Mouse (Mus musculus): ENCODE results near the gene Clrn2. TPM values are rescaled to one million over a fixed set of nuclear protein-coding genes. Genes with fewer than 3 reads are reported as not detected.

Clrn2 gene
- not detected for total RNA-seq (2023)

GRCm38 (mm10) chr5:45453451-45453850, at the start of gene Clrn2:
Gene Clrn2, plus strand, starts transcription at chr5:45453751.

DNA sequence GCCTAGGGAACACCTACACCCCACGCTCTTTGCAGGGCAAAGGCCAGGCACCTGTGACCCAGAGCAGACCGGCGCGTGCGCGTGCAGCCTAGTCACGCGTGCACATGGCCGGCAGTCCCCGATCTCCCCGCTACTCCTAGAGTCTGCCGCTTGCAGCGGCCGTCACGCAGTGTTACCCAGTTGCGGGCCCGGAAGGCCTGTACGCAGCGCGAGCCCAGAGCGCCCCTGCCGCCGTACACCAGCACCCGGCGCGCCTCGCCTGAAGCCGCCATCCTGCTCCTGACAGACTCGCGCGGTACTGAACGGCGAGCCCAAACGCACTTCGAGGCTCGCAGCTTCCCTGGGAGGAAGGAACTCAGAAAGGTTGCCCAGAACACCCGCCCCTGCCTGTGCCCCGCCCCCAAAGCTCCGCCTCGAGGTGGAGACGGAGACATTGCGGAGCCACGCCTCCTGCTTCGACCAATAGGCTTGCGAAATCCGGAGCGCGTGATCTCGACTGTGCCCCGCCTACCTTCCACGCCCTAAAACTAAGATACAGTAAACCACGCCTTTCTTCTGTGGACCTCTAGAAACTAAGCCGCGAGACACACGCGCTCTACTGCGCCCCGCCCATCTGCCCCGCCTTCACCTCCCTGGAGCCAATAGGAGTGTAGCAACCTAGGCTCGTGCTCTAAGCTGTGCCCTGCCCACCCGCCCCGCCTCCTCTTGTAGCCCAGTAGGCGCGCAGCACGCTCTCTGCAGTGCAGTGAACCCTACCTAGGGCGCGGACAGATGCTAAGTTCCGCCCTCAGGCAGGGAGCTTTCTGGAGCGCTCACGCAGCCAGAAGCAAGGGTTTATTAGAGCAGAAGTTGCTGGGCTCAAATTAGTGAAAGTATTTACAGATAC, 3.5 kb upstream of the Clrn2 start, which contains the start of gene Qdpr:
TSS of gene Qdpr (minus strand) at position 406 of the 886 bp plus-strand sequence.

DNA sequence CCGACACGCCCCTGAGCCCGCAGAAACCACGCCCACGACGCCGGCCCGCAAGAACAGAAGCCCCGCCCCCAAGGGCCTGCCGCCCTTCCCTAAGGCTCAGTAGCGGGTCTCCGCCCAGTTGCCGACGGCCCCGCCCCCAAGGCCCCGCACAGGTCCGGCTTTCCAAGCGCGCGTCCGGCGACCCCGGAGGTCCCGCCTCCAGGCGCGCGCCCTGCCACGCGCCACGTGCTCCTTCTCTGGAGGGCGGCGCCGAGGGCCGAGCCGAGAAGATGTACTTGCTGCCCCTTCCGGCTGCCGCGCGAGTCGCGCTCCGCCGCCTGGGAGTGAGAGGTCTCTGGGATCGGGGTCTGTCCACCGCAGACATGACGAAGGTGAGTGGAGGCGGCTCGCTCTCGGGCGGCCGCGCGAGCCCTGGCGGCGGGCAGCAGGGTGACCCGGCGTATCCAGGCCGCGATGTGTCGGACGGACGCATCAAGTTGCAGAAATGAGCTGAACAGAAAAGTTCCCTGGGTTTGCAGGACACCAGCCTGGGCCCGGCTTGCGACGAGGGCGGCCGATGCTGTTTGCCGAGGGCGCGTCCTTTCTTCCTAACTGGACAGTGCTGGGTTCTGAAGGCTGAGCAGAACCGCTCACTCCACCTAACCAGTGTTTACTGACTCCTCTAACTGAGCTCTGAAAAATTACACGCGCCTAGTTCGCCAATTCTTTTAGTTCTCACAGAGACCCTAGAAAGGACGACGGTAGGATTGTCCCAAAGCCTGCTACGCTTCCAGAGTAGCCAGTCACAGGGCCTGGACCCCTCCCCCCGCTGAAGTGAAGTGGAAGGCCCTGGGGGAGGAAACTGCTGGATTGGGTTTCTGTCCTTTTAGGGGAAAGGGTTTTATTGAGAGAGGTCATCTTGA, 39.9 kb downstream of the Clrn2 start, which contains the start of gene Lap3:
TSS of gene Lap3 (plus strand) at position 184 of the 902 bp plus-strand sequence.

Other genes starting within 250 kb of the Clrn2 start
- gene Qdpr, start 3.5 kb upstream of the Clrn2 start, total RNA-seq (2023) = 10 to 100 TPM; 30.0 to 37.5 TPM
- gene Lap3, start 39.6 kb downstream of the Clrn2 start, total RNA-seq (2023) = 10 to 100 TPM; 16.7 to 24.8 TPM
- 100 to 1,000 TPM in 1 of 2 experiments, 10 to 100 TPM in 1; 90.2 to 111 TPM for gene Med28, start 66.5 kb downstream of the Clrn2 start, total RNA-seq (2023)
- gene Fam184b, start 185.9 kb downstream of the Clrn2 start, total RNA-seq (2023) = not detected
- 1 to 10 TPM; 1.3 to 2.3 TPM for gene Ncapg, start 216.2 kb downstream of the Clrn2 start, total RNA-seq (2023)

Measured in B cell, adult 67 days (primary cell).